Mouse (Mus musculus): ENCODE data around the gene Map7.
A peak's percentile ranks its signal among the peaks of the same experiment; 100 is the strongest.

Gene Map7

DNA sequence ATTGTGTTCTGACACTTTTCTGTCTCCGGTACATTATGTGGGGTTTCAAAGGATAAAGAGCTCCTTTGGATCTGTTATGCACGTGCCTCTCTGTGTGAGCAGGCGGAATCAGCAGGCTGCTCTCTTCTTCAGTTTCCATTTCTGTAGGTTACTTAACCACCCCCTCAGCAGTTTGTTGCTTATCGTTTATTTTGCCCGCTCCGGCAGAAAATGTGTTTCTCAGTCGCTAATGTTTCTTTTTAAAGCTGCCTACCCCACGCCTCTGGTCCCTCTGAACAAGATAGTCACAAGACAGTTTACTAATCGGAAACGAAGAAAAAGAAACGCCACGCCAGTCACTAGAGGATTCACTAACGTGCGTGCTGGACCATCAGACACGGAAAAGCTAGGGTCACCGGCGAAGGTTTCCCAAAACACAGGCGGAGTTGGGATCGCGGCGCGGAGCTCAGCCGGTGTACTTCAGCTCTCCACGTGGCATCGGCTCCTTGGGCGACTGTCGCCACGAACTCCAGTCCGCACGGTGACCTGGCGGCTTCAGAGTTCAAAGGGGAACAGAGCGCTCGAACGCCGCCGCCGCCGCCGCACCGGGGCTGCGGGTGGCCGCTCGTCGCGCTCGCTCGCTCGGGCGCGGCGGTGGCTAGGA, at the start of gene Map7:
Gene Map7 (plus strand): TSS at position 342 of the 643 bp plus-strand sequence.
- no peak for DNase-seq

- no peak for DNase-seq
Measured at GRCm38 (mm10) chr10:20101456-20101855, 46.8 kb upstream of the Map7 start.

DNA sequence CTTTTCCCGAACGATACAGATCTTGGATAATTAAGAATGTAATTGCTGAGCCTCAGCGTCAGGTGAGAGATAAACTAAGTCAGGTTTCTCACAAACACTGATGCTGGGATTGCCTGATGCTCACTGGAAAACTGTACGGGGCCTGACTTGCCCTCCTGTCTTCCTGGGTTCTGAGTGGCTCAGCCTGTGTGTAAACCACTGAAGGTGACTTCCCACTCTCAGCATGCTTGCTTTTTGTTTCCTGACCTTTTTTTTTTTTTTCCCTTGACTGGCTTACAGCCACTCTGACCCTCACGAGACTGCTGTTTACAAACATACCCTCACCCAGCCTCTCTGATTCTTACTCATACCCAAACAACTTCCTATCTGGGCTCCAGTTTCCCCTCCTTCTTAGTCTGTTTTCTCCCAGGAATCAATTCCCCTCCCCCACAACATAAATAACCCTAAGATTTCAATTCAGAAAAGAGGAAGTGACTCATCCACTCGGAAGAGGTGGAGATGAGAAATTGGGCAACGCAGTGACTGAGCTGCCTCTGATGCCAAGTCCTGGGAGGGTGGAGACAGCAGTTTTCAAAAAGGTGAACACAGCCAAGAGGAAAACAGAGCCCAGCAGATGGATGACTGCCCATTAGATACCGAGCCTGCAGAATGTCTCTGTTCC, 43.9 kb upstream of the Map7 start:
- DNase-seq, result no peak

DNA sequence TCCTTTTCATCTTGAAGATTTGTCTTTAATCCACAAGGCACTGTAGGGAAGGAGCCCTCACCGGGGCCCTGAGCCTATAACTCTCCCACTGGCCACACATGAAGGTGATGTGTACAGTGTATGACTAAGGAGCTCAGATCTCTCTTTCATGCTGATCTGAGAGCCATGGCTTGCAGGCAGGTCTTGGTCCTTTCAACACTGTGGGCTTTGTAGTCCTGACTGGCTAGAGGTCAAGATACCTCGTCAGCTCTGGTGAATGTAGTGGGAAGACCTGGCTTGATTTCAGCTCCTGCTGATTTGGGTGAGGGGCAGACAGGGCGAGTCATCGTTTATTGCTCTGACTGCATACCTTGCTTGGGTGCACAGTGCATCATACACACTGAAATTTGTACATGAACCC, 42.7 kb upstream of the Map7 start:
- DNase-seq, result no peak

- DNase-seq, result no peak
Measured at GRCm38 (mm10) chr10:20107031-20107430, 41.2 kb upstream of the Map7 start.

- DNase-seq, result no peak
Measured at GRCm38 (mm10) chr10:20111508-20111907, 36.8 kb upstream of the Map7 start.

DNA sequence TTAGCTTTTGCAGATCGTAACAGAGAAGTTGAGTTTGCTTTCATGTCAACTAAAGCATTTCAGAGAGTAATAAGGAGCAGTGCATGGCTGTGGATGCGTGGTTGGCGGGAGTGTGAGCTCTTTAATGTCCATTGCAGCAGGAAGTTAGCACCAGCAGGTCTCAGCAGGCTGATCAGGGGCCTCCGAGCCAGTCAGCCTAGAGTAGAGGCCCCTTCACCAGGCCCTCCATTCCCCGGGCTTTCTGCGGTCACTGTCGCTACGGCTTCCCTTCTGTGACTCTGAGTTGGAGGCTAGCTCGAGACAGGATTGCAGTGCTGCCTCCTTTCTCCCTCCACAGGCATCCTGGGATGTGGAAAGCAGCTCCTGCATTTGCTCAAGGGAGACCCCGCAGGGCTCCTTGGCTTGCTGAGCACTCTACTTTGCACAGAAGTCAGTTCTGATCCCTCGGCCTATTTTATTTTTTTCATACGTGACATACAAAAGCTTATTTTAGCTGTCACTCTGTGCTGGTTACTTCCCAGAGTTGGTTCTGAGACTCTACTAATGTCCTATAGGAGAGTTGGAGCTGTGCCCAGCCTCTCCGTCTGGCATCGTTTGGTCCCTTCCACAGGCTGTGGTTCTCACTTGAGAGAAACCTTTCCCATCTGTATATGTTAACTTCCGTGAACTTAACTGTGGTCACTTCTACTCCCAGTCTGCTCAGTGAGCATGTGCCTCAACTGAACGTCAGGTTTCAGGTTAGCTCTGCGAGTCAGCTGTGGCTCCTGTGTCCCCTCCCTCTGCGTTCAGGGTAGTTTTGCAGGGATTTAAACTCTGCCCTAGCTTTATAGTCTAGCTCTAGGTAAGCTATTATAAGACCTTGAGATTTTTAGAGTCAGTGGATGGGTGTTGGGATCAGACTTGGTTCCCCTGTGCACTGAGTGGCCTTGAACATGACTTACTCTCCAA, 36.0 kb upstream of the Map7 start:
- DNase-seq, result peak; percentile 49

DNA sequence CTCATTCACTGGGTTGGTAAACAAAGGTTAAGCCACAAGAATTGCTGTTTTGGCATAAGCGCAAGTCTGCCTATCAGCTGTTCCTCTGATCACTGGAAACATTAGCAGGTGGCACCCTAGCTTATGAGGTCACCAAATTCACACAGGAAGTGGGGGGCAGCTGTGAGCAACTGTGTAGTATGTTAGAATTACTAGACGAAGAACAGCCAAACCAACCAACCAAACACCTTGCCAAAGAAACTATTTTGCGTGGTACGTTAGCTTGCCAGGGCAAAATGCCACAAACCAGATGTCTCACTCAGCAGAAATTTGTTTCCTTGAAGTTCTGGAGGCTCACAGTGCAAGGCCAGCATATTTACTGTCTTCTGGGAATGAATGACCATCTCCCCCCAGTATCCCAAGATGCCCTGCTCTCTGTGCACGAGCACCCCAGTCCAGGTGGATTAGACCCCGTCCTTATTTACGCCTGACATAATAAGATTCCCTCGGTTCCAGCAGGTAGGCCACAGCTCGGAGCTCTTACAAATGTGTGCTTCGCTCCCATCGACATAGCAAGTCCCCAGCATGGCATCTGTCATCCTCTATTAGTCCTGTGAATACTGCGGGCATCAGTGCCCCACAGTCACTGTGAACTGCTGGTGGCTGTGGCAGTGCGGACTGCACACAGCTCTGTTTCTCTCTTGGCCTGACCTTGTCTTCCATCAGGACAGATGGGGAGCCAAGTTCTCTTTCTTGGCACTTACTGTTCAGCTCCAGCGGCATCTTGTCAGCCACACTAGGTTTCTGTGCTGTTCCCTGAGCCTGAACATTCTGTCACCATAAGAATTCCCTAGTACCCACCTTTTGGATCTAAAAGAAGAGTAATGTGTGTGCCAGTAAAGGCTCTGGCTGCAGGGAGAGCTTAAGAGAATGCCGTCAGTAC, 28.5 kb upstream of the Map7 start:
- no peak for DNase-seq

GRCm38 (mm10) chr10:20121981-20122380, 26.3 kb upstream of the Map7 start:
- DNase-seq, result no peak

- no peak for DNase-seq
Measured at GRCm38 (mm10) chr10:20123401-20123800, 24.9 kb upstream of the Map7 start.

GRCm38 (mm10) chr10:20124576-20124975, 23.7 kb upstream of the Map7 start:
- DNase-seq, result no peak

DNA sequence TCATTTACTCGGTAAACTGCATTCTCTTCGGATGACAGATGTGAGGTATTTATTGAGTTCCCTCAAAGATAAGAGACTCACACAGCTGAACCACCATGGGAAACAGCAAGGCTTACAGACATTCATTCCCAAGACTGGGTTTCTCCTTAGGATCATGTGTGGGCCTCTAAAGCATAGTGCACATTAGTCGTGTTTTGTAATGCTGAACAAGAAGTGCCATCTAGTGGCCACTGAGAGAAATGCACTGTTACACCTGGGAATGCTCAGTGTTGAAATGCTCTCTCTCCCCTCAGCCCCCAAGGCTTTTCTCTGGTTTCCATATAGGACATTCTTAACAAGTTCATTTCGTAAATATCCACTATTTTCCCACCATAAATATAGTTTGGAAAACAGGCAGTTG, 23.0 kb upstream of the Map7 start:
- DNase-seq, result peak; percentile 62

DNA sequence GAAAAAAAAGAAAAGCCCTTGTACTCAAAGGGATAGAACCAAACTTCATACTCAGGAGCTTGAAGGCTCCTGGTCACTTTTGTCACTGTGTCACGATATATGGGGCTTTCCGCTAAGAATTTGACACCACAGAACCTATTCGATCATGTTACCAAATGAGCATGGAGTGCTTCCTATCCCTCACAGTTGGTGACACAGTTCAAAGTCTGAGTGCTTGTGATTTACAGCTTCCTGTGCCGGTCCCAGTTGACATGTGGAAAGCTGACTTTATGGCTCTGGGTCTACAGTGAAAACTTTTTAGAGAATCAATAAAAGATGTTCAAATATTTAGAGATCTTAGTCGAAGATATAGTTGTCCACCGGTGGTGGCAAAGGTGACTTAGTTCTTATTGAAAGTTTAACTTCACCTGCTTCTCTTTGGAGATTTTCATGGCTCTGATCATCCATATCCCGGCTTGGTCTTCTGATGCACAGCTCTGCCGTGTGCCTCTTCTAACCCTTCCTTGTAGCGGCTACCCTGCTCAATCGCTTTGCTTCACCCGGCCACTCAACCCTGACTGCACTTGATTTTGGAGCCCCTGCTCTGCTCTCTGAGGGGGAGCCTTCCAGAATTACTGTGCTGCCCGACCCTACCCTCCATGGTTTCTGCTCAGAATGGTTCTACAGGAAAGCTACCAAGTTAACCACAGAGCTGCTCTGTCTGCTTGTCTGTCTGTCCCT, 15.2 kb upstream of the Map7 start:
- DNase-seq, result no peak

DNA sequence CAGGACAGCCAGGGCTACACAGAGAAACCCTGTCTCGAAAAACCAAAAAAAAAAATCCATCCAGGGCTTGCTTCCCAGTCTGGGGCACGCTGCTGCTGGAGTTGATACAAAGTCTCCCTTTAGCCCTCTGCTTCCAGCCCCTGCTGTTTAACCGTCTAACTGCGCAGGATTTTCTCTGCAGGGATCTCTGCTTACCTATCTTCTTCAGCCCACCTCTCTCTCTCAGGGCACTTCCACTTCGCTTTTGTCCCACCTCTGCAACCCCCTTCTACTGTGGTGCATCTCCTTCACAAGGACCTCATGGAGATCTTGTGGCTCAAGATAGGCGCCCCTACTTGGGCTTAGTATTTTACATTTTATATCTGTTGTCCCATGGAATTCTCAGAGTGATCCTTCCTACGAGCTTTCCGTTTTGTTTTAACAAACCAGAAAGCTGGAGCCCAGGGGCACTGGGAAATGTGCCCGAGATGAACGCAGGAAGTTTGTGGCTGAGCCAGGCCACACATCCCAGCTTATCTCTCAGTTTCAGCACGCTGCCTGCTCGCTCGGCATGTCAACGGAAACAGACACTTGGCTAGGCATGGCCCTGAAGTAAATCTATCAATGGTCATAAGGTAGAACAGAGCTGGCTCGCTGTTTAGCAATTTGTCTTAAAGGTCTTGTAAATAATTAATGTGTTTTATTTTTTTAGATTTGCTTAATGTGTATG, 12.8 kb upstream of the Map7 start:
- DNase-seq, result no peak

DNA sequence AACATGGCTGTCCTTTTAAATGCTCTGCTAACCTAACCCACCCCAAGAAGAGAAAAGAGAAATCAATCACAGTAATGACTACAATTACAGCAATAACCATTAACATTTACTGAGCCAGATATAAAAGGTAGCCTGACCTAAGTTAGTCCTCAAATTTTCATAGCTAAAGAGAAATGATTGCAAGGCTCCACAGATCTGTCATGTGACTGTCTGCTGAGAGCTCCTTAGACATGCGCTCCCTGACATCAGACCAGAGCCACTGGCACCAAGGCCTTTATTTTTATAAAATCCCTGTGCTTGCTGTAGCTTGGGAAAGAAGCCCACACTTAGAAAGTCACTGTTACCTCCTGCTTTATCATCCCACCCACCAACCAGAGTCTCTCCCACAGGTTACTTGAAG, 11.8 kb upstream of the Map7 start:
- no peak for DNase-seq

DNA sequence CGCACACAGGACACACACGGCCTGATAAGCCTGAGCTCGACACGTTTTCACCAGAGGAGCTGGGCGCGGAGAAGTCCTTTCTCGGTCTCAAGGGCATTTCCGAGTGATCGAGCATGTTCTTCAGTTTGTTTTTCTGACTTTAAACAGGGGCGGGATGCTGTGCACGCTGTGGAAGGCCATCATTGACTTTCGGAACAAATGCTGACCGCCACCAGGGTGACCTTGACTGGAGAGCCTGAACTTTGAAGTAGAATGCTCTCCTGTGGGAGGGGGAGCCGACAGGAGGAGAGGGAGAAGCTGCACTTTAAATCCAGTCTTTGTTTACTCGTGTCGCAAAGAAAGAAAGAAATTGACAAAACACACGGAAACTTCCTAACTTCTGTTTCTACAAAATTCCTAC, 6.9 kb upstream of the Map7 start:
- no peak for DNase-seq

GRCm38 (mm10) chr10:20148773-20149120, 476 bp downstream of the Map7 start:
- no peak for DNase-seq

GRCm38 (mm10) chr10:20149121-20149834, 1.0 kb downstream of the Map7 start:
- peak; percentile 50 for DNase-seq

GRCm38 (mm10) chr10:20149835-20150355, 1.6 kb downstream of the Map7 start:
- DNase-seq, result no peak

- no peak for DNase-seq
Measured at GRCm38 (mm10) chr10:20152131-20152530, 3.9 kb downstream of the Map7 start.

All from right cerebral cortex, postnatal 4 days (tissue).